Mouse (Mus musculus): ENCODE data around the gene Ccsap. TPM values are rescaled to one million over a fixed set of nuclear protein-coding genes. Genes with fewer than 3 reads are reported as not detected.

Gene Ccsap
- polyA plus RNA-seq, 1 experiment: 3.3 TPM

DNA sequence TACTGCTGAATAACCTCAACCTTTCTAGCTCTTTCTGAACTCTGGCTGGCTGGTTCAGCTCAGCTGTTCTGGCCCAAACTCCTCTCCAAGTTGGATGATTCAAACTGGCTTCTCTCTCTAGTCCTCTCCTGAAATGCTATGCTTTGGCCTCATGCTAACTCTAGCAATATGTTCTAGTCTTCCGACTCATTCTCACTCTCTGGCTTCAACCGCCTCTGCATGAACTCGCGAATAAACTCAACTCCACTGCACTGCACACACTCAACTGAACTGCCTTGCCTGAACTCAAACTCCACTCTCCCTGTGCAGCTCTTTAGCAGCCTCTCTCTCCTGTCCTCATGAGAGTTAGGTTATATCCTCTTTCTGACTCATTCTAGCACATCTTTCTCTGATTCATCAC, 27.2 kb upstream of the Ccsap start:
- H3K36me3 ChIP-seq (ENCODE audit: control insufficient read depth, insufficient read depth): no peaks in the 10 kb centered on the region
- TF ChIP-seq USF1 (IDR thresholded peaks at IDR 0.05; ENCODE audit: low read depth) (no peak), MYOD1 (IDR thresholded peaks at IDR 0.05; ENCODE audit: control insufficient read depth, insufficient read length, low read depth) (no peak), CEBPB (IDR thresholded peaks at IDR 0.05; ENCODE audit: low read depth) (no peak), MAX (IDR thresholded peaks at IDR 0.05) (no peak), FOSL1 (IDR thresholded peaks at IDR 0.05; ENCODE audit: insufficient read depth, low read length, poor library complexity, severe bottlenecking) (no peak), CTCF (IDR thresholded peaks at IDR 0.05; ENCODE audit: control insufficient read depth, insufficient read depth, insufficient read length) (no peak), MYOG (IDR thresholded peaks at IDR 0.05; ENCODE audit: control insufficient read depth, extremely low read depth, insufficient read length) (no peak)
- no peak overlapping the region for H3ac ChIP-seq (ENCODE audit: control insufficient read depth, insufficient read length, low read depth)
- H3K79me2 ChIP-seq (ENCODE audit: control insufficient read depth, insufficient read depth): no peaks in the 10 kb centered on the region
- H3K4me3 ChIP-seq (ENCODE audit: insufficient read depth, poor library complexity, severe bottlenecking): no peak overlapping the region
- no peaks in the 10 kb centered on the region for H3K79me3 ChIP-seq (ENCODE audit: low read depth)
- H3K27me3 ChIP-seq (ENCODE audit: control insufficient read depth, insufficient read depth, insufficient read length): peaks cover 5% of the 10 kb centered on the region

DNA sequence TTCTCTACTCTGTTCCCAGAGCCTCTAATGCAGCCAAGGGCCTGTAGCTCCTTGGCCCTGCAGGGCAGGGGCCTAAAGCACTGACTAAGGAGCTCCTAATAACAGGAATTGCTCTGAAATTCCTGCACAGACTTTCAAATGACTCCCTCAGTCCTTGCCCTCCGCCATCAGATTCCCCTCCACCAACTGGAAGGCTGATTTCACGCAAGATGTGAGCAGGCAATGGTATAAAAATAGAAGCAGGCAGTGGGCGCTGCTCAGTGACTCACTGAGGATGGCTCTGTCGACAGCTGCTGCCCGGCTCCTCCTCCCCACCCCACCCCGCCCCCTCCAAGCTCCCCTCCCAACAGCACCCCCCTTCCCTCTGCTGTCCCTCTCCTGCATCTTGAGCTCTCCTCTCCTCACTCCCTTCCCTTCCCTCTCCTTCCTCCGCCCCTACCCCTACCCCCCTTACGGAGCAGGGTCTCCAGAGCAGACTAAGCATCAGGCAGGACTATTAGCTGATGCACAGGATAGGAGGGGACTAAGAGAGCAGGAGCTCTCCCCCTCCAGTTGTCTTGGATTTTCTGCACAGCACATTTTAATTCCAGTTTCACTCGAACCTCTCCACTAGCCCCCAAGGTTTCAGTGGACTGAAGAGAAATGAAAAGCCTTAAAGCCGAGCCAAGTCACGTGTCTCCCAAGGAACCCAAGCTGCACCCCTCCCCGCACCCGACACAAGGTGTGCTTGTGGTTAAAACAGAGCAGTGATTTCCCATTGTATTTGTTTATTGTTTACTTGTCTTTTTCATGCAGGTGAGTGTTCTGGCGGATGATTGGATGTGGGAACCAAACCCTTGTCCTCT, 24.9 kb upstream of the Ccsap start:
- H3K36me3 ChIP-seq (ENCODE audit: control insufficient read depth, insufficient read depth): no peaks in the 10 kb centered on the region
- H3K79me3 ChIP-seq (ENCODE audit: low read depth): no peaks in the 10 kb centered on the region
- H3K27me3 ChIP-seq (ENCODE audit: control insufficient read depth, insufficient read depth, insufficient read length): no peaks in the 10 kb centered on the region
- H3K4me3 ChIP-seq (ENCODE audit: insufficient read depth, poor library complexity, severe bottlenecking): no peak overlapping the region
- no peaks in the 10 kb centered on the region for H3K79me2 ChIP-seq (ENCODE audit: control insufficient read depth, insufficient read depth)
- no peak overlapping the region for H3ac ChIP-seq (ENCODE audit: control insufficient read depth, insufficient read length, low read depth)
- TF ChIP-seq MYOD1 (IDR thresholded peaks at IDR 0.05; ENCODE audit: control insufficient read depth, insufficient read length, low read depth): peak; percentile 78
- no peak for TF ChIP-seq CEBPB (IDR thresholded peaks at IDR 0.05; ENCODE audit: low read depth)

DNA sequence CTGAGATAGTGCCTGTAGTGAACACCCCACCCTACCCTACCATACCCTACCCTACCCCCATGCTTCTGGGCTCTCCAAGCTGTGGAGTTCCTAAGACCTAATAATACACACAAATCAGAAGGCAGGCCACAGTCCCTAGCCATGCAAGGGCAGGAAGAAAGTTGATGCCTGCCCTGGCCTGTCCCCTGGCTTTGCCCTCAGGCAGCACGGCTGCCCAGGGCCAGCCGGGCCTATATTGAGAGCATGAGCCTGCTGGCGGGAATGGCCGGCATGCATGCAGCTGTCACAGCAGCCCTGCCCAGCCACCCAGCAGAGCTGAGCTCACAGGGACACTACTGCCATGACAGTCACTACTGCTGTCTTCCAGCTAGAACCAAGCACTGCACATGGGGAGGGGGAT, 23.1 kb upstream of the Ccsap start:
- no peaks in the 10 kb centered on the region for H3K79me2 ChIP-seq (ENCODE audit: control insufficient read depth, insufficient read depth)
- H3ac ChIP-seq (ENCODE audit: control insufficient read depth, insufficient read length, low read depth): no peak overlapping the region
- no peaks in the 10 kb centered on the region for H3K27me3 ChIP-seq (ENCODE audit: control insufficient read depth, insufficient read depth, insufficient read length)
- TF ChIP-seq MAX (IDR thresholded peaks at IDR 0.05) (no peak), MYOD1 (IDR thresholded peaks at IDR 0.05; ENCODE audit: control insufficient read depth, insufficient read length, low read depth) (peak; percentile 11)
- no peak overlapping the region for H3K4me3 ChIP-seq (ENCODE audit: insufficient read depth, poor library complexity, severe bottlenecking)
- H3K36me3 ChIP-seq (ENCODE audit: control insufficient read depth, insufficient read depth): no peaks in the 10 kb centered on the region
- no peaks in the 10 kb centered on the region for H3K79me3 ChIP-seq (ENCODE audit: low read depth)

DNA sequence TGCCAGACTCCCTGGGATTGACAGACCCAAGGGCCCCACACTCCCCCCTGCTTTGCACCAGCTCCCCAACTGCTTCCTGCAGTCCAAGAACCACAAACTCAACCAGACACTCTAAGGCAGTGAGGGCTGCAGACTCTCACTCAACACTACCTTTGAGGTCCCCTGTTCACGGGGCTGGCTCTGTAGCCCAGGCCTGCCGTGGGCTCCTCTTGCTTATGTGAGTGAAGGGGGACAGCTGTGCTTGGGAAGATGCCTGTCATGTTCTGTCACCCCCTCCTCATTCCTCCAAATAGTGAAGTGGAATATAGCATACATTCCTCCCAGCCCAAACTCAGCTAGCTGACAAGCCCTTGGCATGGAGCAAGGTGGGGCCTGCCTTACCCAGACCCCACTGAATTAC, 22.4 kb upstream of the Ccsap start:
- H3K4me3 ChIP-seq (ENCODE audit: insufficient read depth, poor library complexity, severe bottlenecking): no peak overlapping the region
- H3K36me3 ChIP-seq (ENCODE audit: control insufficient read depth, insufficient read depth): no peaks in the 10 kb centered on the region
- TF ChIP-seq MAX (IDR thresholded peaks at IDR 0.05) (no peak), MYOG (IDR thresholded peaks at IDR 0.05; ENCODE audit: control insufficient read depth, extremely low read depth, insufficient read length) (no peak), USF1 (IDR thresholded peaks at IDR 0.05; ENCODE audit: low read depth) (no peak), CTCF (IDR thresholded peaks at IDR 0.05; ENCODE audit: control insufficient read depth, insufficient read depth, insufficient read length) (no peak), FOSL1 (IDR thresholded peaks at IDR 0.05; ENCODE audit: insufficient read depth, low read length, poor library complexity, severe bottlenecking) (no peak), CEBPB (IDR thresholded peaks at IDR 0.05; ENCODE audit: low read depth) (no peak), MYOD1 (IDR thresholded peaks at IDR 0.05; ENCODE audit: control insufficient read depth, insufficient read length, low read depth) (no peak)
- H3K79me2 ChIP-seq (ENCODE audit: control insufficient read depth, insufficient read depth): no peaks in the 10 kb centered on the region
- H3ac ChIP-seq (ENCODE audit: control insufficient read depth, insufficient read length, low read depth): no peak overlapping the region
- no peaks in the 10 kb centered on the region for H3K27me3 ChIP-seq (ENCODE audit: control insufficient read depth, insufficient read depth, insufficient read length)
- H3K79me3 ChIP-seq (ENCODE audit: low read depth): no peaks in the 10 kb centered on the region

DNA sequence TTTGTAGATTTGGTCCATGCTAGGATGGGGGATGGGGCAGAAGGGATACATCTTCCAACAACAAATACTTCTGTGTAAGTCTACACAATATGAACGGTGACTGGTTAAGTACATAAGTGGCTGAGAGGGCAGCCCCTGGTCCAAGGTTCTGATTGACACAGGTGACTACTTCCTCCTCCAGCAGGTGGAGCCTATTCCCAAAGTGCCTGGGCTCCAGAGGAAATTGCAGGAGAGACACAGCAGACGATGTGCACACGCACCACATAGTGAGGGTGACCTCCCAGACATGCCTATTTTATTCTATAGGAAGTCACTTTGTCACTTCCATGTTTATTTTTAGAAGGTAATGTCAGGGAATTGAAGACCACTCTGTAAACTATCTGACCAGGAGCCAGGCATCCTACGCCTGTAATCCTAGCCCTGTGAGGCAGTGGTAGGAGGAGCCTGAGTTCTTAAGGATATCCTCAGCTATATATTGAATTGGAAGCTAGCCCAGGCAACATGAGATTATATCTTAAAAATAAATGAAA, 20.9 kb upstream of the Ccsap start:
- Histone ChIP-seq H3K36me3 (ENCODE audit: control insufficient read depth, insufficient read depth) (no peaks in the 10 kb centered on the region), H3K79me2 (ENCODE audit: control insufficient read depth, insufficient read depth) (no peaks in the 10 kb centered on the region), H3K27me3 (ENCODE audit: control insufficient read depth, insufficient read depth, insufficient read length) (no peaks in the 10 kb centered on the region), H3K4me3 (ENCODE audit: insufficient read depth, poor library complexity, severe bottlenecking) (no peak overlapping the region), H3K79me3 (ENCODE audit: low read depth) (no peaks in the 10 kb centered on the region), H3ac (ENCODE audit: control insufficient read depth, insufficient read length, low read depth) (no peak overlapping the region)
- TF ChIP-seq FOSL1 (IDR thresholded peaks at IDR 0.05; ENCODE audit: insufficient read depth, low read length, poor library complexity, severe bottlenecking) (no peak), CEBPB (IDR thresholded peaks at IDR 0.05; ENCODE audit: low read depth) (no peak), MYOD1 (IDR thresholded peaks at IDR 0.05; ENCODE audit: control insufficient read depth, insufficient read length, low read depth) (no peak), CTCF (IDR thresholded peaks at IDR 0.05; ENCODE audit: control insufficient read depth, insufficient read depth, insufficient read length) (no peak), MYOG (IDR thresholded peaks at IDR 0.05; ENCODE audit: control insufficient read depth, extremely low read depth, insufficient read length) (no peak), MAX (IDR thresholded peaks at IDR 0.05) (no peak), USF1 (IDR thresholded peaks at IDR 0.05; ENCODE audit: low read depth) (no peak)

DNA sequence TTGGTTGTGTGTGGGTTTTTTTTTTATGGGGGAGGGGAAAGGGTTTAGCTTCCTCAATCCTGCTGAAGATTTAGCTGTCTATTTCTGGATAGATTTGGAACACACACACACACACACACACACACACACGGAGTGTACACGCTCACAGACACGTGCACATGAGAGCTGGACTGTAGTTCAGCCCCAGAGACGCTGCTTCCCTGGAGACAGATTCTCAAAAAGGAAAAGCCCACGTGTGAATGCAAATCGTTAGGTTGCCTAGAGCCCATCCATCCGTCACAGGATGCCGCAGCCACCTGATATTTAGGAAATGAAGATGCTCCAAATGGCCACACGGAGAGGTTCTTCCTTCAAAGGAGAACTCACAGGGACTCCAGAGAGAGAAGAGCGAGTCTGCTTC, 20.3 kb upstream of the Ccsap start:
- H3K79me3 ChIP-seq (ENCODE audit: low read depth): no peaks in the 10 kb centered on the region
- no peak overlapping the region for H3K4me3 ChIP-seq (ENCODE audit: insufficient read depth, poor library complexity, severe bottlenecking)
- H3K79me2 ChIP-seq (ENCODE audit: control insufficient read depth, insufficient read depth): no peaks in the 10 kb centered on the region
- no peaks in the 10 kb centered on the region for H3K36me3 ChIP-seq (ENCODE audit: control insufficient read depth, insufficient read depth)
- no peaks in the 10 kb centered on the region for H3K27me3 ChIP-seq (ENCODE audit: control insufficient read depth, insufficient read depth, insufficient read length)
- no peak for TF ChIP-seq USF1 (IDR thresholded peaks at IDR 0.05; ENCODE audit: low read depth)
- no peak for TF ChIP-seq MAX (IDR thresholded peaks at IDR 0.05)
- TF ChIP-seq MYOG (IDR thresholded peaks at IDR 0.05; ENCODE audit: control insufficient read depth, extremely low read depth, insufficient read length): no peak
- no peak for TF ChIP-seq MYOD1 (IDR thresholded peaks at IDR 0.05; ENCODE audit: control insufficient read depth, insufficient read length, low read depth)
- TF ChIP-seq CTCF (IDR thresholded peaks at IDR 0.05; ENCODE audit: control insufficient read depth, insufficient read depth, insufficient read length): no peak
- no peak for TF ChIP-seq FOSL1 (IDR thresholded peaks at IDR 0.05; ENCODE audit: insufficient read depth, low read length, poor library complexity, severe bottlenecking)
- no peak for TF ChIP-seq CEBPB (IDR thresholded peaks at IDR 0.05; ENCODE audit: low read depth)
- no peak overlapping the region for H3ac ChIP-seq (ENCODE audit: control insufficient read depth, insufficient read length, low read depth)
